In the genomic region with DNA sequence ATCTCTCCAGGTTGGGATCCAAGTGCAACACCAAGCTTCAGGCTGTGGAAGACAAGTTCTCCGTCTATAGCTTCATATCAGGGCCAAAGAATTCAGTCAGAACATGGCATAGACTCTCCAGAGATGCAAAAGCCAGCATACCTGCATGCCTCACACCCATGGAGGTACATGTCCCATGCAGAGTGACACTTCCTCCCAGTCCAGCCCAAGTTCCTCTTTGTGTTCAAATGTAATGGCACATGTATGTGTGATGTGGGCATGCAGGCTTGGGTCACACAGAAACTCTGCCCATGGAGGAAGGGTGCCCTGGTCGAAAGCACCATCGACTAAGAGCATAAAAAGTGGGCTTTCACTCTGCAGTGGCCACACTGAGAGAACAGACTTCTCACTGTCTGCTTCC, we compare ENCODE assay signal across 20 mouse cellular contexts. TPM values are rescaled to one million over a fixed set of nuclear protein-coding genes. Genes with fewer than 3 reads are reported as not detected.
"Had no signal": no experiment of that assay in that cellular context is flagged by ENCODE, and none has a peak within 500 bp of the region (broad histone marks: within the 10 kb centered on the region; RNA-seq: fewer than 3 reads in every experiment).

No protein-coding gene starts in this region.

- H3K27me3 ChIP-seq: limb, embryonic 12.5 days; liver, embryonic 13.5 days; lung, embryonic 15.5 days; neural tube, embryonic 13.5 days; stomach, embryonic 15.5 days had no signal

- H3K27ac ChIP-seq: kidney, postnatal 0 days; layer of hippocampus, adult 2 months; limb, embryonic 12.5 days; liver, embryonic 13.5 days; lung, embryonic 15.5 days; midbrain, embryonic 10.5 days; neural tube, embryonic 13.5 days; stomach, embryonic 15.5 days had no signal

- DNase-seq: kidney, adult 9 months; liver; liver, embryonic 13.5 days; liver, postnatal 0 days; lung, postnatal 14 days; midbrain, embryonic 14.5 days; retina, postnatal 1 day; right cerebral cortex, postnatal 4 days; spleen, adult 18-20 months; thymus, postnatal 4 days had no signal

- H3K36me3 ChIP-seq: liver, embryonic 13.5 days; stomach, embryonic 15.5 days had no signal

- ATAC-seq: intestine, postnatal 0 days; liver, postnatal 0 days had no signal

- H3K4me1 ChIP-seq: liver, embryonic 13.5 days; midbrain, embryonic 10.5 days; stomach, embryonic 15.5 days had no signal

- H3K4me3 ChIP-seq: layer of hippocampus, adult 2 months; limb, embryonic 12.5 days; liver, embryonic 13.5 days; lung, embryonic 15.5 days; midbrain, embryonic 10.5 days; neural tube, embryonic 13.5 days; stomach, embryonic 15.5 days had no signal

RNA-seq across cellular contexts. Expression of a gene that starts 37.7 kb away (rescaled TPM):
- total RNA-seq: layer of hippocampus, adult 2 months; layer of hippocampus, postnatal 10 days; left cerebral cortex, postnatal 36 days had no signal
- polyA plus RNA-seq: intestine, postnatal 0 days; kidney, postnatal 0 days; limb, embryonic 12.5 days; liver, embryonic 13.5 days; liver, postnatal 0 days; lung, embryonic 15.5 days; midbrain, embryonic 10.5 days; midbrain, embryonic 14.5 days; neural tube, embryonic 13.5 days; stomach, embryonic 15.5 days had no signal
